Mouse (Mus musculus) cerebellum, postnatal 14 days (tissue): ENCODE results near the gene Nfe2l1.
A peak's percentile ranks its signal among the peaks of the same experiment; 100 is the strongest.

Source experiments
- DNase-seq, 2 experiments: peaks; one replicate each; pipeline ENCODE4 v3.0.0; 2021; ENCODE audit warnings: mixed read lengths in 2 of 2

The Nfe2l1 gene

DNA sequence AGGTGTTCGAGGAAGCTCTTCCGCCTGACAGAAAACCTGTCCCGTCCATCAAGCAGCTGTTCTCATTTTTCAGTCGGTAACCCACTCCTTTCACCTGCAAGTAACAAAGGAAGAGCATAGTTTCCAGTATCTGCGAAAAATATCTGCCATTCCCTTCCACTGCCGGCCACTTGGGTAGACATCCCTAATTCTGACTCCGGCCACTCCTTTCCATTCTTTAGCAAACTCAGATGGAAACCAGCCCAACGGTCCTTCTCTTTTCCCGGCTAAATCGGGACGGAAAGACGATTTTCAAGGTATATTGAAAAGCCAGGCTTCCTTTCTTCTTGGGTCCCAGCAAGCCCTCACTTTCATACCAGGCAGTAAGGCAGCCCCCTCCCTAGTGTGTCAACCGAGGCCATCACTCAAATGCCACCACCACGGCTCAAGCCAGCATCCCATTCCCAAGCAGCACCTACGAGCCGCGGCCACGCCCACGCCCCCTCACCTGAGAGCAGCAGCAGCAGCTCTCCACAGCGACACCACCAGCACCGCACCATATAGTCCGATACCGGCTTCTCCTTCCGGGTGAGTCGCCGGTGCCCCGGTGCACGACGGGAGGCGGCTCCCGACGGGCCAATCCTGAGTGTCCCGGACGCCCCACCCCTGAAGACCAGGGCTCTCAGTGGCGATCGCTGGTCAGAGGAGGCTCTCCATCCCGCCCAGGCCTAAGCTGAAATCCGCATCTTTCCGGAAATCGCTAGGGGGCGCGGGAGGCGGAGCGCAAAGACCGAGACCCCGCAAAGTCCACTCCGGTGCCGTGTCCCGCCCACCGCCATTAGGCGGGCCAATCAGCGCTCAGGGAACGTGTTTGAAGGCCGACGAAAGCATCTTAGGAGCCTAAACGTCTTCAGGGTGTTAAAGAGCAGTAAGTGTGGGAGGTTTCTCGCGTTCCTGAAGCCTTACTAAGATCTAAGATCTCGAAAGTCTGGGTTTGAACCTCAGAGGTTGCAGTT is 52.5 kb downstream of the Nfe2l1 start, which contains the start of gene Snx11:
Snx11 (minus strand) TSS at position 592 of the 995 bp plus-strand sequence.
- DNase-seq, result peak; percentile 100

DNA sequence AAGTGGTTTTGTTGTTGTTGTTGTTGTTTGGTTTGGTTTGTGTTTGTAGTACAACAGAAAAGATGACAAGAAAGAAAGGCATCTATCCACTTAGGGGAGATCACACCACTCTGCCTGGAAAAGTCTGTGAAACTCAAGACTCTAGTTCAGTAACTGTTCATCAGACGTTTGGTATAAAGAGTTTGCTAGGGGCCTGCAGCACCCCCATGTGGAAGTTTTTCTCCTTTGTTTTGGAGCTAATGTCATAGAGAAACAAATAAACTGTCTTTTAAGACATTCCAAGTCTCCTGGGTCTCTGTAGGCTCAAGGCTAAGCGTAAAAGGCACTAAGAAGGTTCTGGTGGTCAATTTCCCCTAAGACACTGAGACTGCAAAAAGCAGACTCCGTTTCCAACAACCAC is 53.7 kb downstream of the Nfe2l1 start:
- DNase-seq, result no peak

- DNase-seq, result no peak
Measured at GRCm38 (mm10) chr11:96775665-96776064, 54.1 kb downstream of the Nfe2l1 start.

DNA sequence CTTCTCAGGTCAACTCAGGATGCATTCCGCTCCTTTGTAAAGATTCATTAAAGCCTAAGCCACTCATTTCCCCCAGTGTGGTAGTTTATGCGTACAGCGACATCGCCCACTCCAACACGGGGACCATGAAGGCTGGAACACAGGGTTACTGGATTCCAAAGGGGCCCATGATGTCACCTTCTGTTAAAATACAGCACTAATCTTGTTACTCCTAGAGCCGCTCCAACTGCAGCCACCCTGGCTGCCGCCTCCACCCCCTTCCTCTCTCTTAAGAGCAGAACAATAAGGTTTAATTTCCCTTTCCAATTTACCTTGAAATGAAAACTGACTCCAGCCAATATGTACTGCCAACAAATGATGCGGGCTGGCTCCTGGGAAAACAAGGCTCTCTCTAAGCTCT is 54.7 kb downstream of the Nfe2l1 start:
- DNase-seq, result no peak

DNA sequence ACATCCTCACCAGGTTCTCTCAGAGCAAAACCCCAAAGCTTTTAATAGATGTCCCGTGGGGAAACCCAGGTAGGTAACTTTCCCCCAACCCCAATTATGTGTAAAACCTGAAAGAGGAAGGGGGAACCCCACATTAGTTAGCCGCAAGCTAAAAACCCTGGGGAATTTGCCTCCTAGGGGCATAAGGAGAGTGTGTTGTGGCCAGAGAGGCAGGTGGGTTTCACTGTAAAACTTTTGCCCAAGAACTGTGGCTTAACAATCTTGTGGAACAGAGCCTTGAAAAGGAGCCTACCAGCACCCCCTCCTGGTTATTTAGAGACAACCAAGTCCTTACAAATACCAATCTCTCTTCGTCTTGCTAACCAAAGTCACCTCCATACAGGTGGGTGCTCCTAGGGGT is 55.2 kb downstream of the Nfe2l1 start:
- no peak for DNase-seq

DNA sequence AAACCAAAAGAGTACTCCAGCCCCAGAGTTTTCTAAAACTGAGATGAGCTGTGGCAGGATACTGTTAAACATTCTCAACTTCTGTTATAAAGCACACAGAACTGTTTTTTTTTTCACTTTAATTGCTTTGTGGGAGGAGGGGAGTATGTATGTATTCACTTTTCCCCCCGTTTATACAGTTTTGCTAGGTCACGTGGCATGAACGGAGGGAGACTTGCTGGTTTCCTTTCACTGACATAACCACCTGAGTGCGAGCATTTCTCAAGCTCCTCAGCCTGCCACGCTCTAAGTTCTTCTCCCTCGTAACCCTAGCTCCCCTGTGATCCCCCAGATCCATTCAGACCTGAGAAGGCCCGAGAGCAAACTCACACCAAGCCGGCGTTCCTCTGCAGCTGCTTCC is 57.4 kb downstream of the Nfe2l1 start:
- DNase-seq, result no peak

- DNase-seq, result no peak
Measured at GRCm38 (mm10) chr11:96771274-96771975, 58.3 kb downstream of the Nfe2l1 start.

DNA sequence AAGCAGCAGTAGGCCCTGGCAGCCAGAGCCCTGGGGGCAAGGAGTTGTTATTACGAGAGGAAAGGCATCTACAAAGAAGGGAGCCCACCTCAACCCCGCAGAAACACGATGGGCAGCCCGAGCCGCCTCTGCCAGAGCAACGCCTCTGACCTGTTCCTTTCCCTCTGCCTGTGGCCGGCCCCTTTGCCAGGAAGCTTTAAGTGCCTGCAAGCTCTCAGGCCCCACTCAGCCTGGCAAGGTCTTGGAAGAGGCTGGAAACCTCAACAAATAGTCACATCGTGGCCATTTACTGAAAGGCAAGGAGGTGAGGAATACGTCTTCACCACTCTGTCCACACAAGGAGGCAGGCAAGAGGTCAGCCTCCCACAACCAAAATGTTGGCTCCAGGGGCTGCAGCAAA is 61.5 kb downstream of the Nfe2l1 start:
- no peak for DNase-seq
